Mouse (Mus musculus) spleen, adult 2 months (tissue): ENCODE data around the gene Cobl.

Source experiments
- CTCF ChIP-seq: fragments of 200-500 bp; IDR thresholded peaks from 2 replicates; pipeline ENCODE4 v1.5.1; 2011; ENCODE audit warnings: mild to moderate bottlenecking, inconsistent platforms; ENCODE audit not compliant: insufficient read depth, insufficient read length, insufficient replicate concordance; ENCODE audit errors: extremely low read depth
- POLR2A ChIP-seq: fragments of 200-500 bp; IDR thresholded peaks from 2 replicates; pipeline ENCODE4 v1.6.1; 2011; ENCODE audit warnings: low read depth, low read length, inconsistent platforms

- TF ChIP-seq POLR2A (no peak), CTCF (no peak)
Measured at GRCm38 (mm10) chr11:12469638-12470037, 4.9 kb upstream of the Cobl start.
